Mouse (Mus musculus): ENCODE measurements at regions not wholly inside any gene's neighbourhood (a gene's known extent, or its start where the extent isn't known, plus 50 kb on each side); places are given as distances from the start of the nearest gene placed in this dataset.

DNA sequence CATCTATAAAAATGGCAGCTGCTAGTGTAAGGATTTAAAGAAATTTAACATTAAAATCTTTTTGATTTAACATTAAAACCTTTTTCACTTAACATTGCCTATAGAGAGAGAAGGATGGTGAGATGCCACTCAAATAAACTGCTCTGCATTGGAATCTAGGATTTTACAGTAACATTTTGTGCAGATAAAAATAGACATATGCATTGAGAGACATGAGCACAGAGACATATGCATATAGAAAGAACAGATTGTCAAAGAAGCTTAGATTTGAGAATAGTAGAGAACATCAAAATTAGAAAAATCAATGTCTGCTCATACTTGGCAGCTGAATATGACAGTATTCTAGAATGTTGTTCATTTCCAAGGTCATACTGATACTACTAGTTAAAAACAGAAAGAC, 220.2 kb downstream of the Arap2 start:
- DNase-seq (ENCODE audit: low spot score): no peak

DNA sequence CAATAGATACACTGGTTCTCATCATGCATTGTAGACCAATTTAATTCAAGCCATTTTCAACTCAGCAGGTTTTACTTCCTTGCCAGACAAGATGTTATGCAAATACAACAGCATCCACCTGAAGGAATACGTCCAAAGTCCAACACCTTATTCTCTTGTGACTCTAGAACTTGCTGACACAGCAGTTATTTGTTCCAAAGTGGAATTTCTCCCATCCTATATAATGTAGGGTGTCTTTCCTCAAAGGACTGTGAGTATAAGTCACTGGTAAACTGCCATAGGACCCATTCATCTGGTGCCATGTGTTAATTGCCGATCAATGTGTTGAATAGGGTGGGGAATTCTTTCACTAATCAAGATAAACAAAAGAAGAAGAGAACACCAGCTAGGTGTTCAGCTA, 226.7 kb downstream of the Arap2 start:
- DNase-seq (ENCODE audit: low spot score): no peak

- DNase-seq (ENCODE audit: low spot score): no peak
These were observed 254.1 kb downstream of the Arap2 start for GRCm38 (mm10) chr5:62511827-62512226.

DNA sequence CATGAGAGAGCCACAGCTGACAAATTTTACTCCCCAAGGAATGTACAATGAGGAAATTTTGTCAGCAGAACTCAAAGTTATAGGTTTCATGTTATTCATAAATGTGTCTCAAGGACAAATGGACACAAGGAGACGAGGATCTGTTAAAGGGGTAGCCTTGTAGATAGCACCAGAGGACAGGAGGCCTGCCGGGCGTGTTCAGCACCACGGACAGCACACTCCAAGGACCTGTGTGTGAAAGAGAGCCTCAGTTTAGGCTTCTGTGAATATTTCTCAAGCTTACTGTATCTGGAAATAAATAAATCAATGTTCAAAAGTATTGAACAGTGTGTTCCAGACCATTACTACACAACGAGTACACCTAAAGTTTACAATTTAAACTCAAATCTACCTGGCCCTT, 282.4 kb downstream of the Arap2 start:
- peak; percentile 62 for DNase-seq (ENCODE audit: low spot score)

- peak; percentile 77 for DNase-seq (ENCODE audit: low spot score)
These were observed 285.0 kb downstream of the Arap2 start for GRCm38 (mm10) chr5:62480967-62481366.

- no peak for DNase-seq (ENCODE audit: low spot score)
These were observed 292.5 kb downstream of the Arap2 start for GRCm38 (mm10) chr5:62473412-62473811.

- DNase-seq (ENCODE audit: low spot score): no peak
These were observed 299.2 kb downstream of the Arap2 start for GRCm38 (mm10) chr5:62466802-62467201.

GRCm38 (mm10) chr5:62462574-62462973, 303.4 kb downstream of the Arap2 start:
- DNase-seq (ENCODE audit: low spot score): no peak

Data from retina, embryonic 14.5 days (tissue).